Mouse (Mus musculus) ovary, postnatal 36 days (tissue): ENCODE measurements at regions not wholly inside any gene's neighbourhood (a gene's known extent, or its start where the extent isn't known, plus 50 kb on each side); places are given as distances from the start of the nearest gene placed in this dataset.
"Not testable (repeated sequence)": the region's sequence is repeated elsewhere in the genome, so short reads cannot be mapped to it uniquely, and the experiment has no call there.

Experiments
- DNase-seq: peaks from one replicate; pipeline ENCODE4 v3.0.0; 2022; ENCODE audit warnings: low spot score, mixed read lengths

DNA sequence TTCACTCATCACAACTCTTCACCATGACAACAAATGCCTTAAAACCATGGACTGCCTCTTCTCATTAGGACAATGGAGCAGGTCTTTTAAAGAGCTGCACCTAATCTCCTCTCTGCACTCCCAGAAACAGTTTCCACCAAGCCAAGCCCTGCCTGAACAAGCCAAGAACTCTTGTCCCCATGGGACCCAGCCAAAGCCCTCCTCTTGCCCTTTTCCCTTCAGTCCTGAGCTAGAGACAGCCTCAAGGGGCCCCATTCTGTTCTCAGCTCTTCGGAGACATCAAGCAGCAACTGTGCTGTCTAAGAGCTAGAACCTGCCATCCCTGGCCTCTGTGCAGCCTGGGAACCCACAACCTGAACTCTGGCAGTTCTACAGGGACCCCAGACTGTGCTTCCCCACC, 345.0 kb upstream of the Irak1bp1 start:
- peak; percentile 11 for DNase-seq

DNA sequence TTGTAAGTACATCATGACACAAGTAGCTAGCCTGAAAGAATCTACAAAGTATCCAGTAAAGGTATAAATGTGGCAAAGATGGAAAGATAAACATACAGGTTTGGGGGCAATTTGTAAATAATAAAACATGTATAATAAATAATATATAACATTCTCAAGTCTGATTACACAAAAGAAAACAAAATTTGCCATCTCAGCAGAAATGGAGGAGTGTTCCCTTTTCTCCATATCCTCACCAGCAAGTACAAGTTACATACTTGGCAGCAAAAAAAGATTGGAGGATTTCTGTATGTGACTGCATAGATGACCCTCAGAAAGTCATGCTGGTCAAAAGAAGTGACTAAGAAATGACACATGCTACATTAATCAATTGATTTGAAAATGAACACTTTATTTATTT, 335.9 kb upstream of the Irak1bp1 start:
- no peak for DNase-seq

DNA sequence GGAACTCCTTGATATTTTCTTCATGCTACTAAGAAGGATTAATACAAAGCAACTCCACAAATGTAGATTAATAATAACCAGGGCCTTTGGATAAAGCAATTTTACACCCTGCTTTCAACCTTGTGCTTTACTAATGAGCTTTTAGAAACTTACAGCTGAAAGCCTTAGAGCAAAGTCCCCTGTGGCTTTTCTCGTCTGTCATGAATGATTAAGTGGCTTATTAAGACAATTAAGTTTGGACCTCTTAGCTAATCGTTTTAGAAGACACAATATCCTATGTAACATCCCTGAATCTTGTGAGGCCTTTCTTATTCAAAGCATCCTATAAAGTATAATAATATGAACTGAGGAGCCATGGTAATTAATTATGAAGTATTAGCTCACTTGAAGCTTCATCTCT, 319.3 kb upstream of the Irak1bp1 start:
- DNase-seq = no peak

DNA sequence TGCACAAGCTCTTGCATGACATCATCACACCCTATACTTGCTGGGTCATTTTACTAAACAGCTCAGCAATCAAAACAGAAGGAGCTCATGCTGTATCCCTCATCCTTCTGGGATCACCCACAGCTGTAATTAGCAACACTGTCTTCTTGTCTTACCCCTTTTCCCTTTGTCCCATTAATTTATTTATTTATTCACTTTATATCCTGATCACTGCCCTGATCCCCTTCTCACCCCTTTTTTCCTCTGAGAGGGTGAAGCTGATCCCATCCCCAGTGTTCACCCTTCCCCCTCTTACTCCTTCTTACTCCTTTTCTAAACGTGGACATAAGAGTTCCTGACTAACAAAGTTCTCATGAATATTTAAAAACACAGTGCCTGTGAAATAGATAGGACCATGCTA, 310.3 kb upstream of the Irak1bp1 start:
- no peak for DNase-seq

DNA sequence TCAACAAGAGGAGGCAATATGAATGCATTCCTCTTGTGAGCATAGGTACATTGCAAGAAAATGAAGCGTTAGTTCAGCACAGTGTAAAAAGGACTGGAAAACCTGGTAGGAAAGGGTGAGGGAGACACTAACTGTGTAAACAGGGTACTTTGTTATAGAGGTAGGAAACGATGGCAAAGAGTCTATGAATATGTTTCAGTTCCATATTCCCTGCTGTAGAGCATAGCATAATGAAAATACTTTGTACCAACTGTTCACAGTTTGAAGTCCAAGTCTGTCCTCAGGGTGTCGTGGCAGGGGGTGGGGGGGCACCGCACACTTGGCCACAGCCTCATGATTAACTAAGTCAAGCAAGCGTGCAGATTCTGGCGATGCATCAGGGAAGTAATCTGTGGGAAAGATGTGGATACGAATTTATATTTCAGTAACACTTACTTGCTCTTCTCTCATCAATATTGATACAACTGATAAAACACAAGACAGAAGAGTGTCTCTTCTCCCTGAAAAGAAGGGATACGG, 301.4 kb upstream of the Irak1bp1 start:
- DNase-seq = no peak

DNA sequence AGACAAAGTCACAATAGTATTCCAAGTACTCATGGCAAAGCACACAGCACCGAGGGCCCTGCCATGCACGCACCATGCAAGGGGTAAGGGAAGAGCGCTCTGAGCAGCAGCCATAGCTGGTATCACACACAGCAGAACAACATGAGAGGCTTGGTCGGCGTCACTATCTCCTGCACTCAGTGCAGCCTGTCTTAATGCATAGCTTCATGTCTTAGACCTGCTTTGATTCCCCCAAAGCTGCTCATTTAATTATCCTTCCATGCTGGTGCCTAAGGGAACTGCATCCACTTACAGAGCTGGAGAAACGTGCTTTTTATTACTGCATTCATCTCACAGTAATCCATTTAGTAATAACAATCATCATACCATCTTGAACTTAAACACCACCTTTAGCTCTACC, 276.6 kb upstream of the Irak1bp1 start:
- DNase-seq = no peak

DNA sequence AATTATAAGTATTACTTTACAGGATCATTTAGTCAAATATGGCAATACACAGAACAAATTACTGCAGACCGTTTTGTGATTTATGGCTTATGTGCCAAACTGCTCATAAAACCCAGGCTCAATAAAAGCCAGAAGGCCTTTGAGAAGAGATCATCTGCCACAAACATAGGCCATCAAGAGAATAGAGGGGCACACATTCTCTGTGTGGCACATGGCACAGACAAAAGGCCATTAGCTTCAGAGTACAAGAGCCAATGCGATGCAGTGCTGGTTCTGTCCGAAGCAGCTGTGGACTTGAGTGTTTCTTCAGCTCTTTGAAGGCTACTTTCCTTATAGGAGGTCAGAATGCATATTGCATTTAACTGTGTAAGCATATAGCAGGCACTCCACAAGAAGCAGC, 276.1 kb upstream of the Irak1bp1 start:
- no peak for DNase-seq

DNA sequence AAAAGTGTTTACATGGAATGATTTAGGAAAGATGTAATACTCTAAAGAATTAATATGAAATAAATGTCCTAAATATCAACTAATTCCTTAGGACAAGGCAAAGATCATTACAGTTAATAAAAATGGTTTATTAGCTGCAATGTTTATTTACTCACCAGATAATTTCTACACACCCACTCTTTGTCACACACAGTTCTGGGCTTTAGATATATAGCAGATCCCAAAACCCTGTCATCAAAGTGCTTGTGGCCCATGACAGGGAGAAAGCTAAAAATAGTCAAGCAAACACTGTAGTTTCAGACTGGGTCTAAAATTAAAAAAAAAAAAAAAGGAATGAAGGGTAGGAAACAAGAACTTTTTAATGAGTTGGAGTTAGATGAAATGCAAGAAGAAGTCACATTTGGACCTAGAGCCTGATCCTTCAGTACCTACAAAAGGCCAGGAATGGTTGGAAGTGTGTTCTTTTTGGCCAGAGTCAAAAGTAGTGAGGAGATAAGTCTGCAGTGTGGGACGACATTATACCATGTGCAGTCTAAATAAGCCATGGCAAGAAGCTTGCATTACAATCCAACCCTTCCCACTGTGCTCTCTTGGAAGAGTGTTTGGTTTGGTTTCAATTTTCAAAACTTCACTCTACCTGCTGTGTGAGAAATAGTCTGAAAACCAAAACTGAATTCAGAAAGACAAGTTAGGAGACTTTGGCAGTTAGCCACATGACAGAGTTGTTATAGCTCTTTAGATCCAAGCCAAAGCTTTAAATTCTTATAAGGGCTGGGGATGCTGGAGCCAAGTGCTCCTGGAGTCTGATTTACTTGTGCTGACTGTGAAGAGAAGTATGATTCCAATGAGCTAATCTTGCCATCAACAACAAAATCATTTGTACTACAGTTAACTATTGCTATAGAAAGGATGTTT, 266.5 kb upstream of the Irak1bp1 start:
- no peak for DNase-seq

DNA sequence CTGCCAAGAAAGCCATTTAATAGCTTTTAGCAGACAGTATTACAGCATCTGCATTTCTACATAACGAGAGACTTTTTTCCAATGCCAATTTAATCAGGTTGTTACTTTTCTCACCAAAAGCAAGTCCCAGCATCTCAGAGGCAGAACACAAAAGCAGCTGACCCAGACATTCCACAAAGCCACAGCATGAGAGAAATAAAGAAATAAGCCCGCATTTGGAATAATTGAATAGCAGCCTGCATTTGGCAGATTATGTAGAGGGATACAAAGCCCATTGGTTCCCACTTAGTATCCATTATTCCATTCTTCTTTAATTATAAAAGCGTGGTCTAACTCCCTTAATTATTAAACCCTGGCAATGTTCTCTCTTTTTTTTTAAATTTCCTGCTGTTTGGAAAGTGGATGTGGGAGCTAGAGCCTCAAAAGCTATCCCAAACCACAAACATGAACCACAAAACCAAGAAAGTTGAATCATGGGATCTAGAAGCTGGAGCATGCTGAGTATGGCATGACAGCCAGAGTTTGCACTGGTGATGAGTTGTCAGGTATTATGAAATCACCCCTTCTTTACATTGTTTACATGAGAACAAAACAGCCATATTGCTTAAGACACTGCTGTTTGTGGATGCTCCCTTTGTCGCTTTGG, 247.8 kb upstream of the Irak1bp1 start:
- no peak for DNase-seq

DNA sequence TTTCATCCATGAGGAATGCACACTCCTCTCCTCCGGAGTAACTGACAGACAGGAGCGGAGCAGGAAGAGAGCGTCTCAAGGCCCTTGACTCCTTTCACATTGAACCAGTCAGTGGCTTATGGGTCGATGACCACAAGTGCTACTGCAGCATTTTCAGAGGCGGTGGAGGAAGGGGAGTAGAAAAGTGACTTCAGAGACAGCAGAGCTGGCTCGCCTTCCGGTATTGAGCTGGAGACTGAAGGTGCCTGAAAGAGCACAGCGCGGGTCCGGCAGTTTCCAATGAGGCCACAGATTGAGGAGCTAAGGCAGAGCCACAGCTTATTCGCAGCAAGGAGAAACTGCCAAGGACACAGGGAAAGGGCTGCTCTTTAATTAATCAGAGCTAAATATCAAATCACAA, 220.2 kb upstream of the Irak1bp1 start:
- DNase-seq = peak; percentile 15

DNA sequence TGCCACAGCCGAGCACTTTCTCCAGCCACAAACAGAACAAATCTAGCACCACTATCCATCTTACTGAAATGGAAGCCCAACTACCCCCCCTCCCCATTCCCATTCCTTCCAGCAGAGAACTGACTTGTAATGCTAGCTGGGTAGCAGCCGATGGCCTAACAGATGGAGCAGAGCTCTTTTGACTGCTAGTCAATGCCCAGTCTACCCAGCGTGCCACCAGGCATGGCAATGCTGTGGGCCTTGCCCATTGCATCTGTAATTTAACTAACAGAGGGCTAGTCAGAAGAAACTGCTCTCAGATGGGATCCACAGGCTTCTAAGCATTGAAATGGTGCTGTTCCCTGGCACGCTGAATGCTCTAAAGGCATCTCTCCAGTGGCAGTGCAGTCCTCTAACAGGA, 219.4 kb upstream of the Irak1bp1 start:
- DNase-seq = no peak

DNA sequence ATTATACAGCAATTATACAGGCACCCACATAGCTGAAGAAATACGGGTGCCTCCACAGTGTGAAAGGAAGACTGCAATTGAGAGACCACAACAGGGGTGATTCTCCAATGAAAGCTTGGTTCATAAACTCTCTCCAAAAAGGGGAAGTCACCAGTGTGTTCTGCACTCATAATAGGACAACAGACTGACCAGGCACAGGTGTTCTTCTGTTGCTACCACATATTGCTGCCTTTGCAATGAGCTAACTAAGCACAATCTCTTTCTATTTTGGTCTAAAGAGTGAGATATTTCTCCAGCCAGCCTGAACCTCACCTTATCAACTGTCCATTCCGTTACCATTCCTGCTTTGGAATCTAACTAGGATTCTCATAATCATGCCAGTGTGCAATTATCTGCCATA, 216.8 kb upstream of the Irak1bp1 start:
- DNase-seq = no peak

DNA sequence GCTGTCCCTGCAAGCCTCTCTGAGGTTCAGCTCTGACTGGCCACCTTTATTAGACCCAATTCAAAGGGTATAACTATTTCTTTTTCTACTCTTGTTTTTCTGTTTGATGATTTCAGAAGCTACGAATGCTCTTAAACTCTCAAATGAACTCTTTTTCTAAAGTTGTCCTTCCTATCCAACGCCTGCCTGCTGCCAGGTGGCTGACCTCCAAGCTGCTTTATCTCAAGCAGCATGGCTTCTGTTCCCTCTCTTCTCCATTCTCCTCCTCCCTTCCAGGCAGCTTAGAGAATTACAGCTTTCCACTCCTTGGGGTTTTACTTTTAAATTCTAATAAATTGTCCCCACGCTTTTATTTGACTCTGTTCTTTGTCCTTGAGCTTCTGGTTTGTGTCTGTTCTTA, 196.9 kb upstream of the Irak1bp1 start:
- DNase-seq = peak; percentile 17

DNA sequence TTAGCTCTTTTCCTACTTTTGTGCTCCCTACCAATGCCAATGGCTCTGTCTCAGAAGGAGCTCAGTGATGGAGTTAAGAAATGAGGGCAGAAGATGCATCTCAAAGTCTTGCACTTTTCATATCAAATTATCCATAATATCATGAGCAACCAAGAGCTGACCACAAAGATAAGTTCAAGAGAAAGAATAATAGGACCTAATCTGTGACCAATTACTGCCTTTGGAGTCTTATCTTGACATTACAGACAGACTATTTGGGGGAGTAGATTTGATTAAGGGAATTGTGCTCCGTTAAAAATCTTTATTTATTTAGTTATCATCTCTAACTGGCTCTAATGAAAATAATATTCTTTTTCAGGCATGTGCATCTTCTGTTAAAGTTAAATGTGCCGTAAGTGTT, 189.1 kb upstream of the Irak1bp1 start:
- no peak for DNase-seq

DNA sequence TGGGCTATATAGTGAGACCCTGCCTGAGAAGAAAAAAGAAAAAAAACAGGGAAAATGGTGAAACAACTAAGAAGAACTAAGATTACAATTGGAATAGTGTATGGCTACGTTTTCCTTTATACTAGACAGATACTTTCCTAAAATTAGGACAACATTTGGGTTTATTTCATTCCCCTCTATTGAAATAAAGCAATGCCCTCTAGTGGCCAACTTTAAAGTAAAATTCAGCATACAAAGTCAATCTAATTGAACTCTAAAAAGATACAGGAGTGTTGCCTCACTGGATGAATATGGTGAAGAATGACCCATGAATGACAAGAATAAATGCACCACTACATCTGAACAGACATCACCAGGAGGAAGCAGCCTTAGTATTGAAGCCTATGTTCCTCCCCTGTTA, 185.4 kb upstream of the Irak1bp1 start:
- no peak for DNase-seq

DNA sequence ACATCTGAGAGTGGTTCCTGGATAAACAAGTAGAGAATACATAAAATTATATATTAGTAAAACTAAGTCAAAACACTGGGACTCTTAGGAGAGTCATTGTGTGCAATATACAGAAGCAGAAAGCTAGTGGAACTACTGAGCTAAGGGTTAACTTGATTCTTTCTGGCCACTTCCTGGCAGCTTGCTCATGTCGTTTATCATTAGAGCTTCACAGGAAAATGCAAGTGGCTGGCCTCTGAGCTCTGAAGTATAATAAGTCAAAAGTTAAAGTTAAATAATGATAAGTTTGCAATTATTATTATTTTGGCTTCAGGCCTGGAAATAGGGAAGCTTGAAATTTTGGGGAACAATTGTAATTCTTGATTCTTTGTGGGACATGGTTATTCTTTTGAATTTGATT, 173.8 kb upstream of the Irak1bp1 start:
- not testable (repeated sequence) for DNase-seq

DNA sequence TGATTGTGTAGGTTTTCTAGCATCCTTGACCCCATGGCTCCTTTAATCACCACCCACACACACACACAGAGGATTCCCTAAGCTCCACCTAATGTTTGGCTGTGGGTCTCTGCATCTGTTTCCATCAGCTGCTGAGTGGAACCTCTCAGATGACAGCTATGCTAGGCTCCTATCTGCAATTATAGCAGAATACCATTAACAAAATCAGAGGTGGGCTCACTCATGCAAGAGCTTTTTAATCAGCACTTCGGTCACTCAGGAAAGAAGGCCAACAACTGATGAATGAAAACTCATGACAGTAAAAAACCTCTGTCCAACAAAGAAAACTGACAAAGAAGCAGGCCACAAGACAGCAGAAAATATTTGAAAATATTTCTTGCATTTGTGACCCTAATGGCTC, 147.1 kb upstream of the Irak1bp1 start:
- no peak for DNase-seq

DNA sequence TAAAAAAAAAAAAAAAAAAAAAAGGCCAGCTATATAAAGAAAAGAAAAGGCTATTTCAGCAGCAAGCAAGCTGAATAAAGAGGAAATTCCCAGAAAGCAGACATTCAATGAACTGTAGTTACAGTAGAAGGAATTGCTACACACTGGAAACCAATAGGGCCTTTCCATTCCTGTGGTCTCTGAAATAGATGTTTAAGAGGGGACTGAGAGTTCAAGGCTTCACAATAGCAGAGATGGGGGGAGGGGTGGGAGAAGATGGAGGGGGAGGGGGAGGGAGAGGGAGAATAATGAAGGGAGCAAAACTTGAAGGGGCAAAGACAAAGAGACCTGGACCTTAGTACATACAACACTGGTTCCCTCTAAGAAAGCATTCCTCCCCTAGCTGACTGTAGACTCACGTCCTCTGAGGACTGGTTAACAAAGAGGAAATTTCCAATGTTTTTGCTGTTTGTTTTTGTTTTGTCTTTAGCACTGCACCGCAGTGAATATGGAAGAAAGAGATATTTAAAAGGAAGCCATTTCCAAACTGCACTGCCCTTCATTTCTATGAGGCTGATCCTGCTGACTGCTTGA, 119.8 kb upstream of the Irak1bp1 start:
- DNase-seq = no peak

DNA sequence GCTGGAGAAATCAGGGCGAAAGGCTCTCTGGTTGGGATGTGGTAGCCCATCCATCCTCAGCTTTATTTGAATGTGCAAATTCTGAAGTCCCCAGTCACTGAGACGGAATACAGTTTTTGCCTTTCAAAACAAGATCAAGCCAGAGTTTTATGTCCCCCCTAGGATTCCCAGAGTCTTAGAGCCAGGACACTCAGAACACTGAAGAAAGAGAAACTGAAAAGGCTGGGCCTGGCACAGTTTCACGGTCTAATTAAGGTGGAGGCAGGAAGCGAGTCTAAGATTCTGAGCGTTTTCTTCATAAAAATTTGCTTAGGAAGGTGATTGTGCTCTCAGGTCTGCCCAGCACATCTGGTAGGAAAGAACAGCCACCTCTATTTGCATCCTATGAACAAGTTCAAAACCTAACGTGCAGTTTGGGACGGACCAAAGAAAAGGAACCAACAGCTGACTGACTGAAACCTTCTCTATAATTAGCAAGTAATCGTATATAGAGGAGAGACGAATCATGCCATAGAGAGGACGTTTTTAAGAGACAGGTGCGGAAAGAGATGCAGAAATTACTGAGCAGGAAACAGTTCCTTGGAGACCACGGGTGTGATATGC, 119.2 kb upstream of the Irak1bp1 start:
- no peak for DNase-seq

DNA sequence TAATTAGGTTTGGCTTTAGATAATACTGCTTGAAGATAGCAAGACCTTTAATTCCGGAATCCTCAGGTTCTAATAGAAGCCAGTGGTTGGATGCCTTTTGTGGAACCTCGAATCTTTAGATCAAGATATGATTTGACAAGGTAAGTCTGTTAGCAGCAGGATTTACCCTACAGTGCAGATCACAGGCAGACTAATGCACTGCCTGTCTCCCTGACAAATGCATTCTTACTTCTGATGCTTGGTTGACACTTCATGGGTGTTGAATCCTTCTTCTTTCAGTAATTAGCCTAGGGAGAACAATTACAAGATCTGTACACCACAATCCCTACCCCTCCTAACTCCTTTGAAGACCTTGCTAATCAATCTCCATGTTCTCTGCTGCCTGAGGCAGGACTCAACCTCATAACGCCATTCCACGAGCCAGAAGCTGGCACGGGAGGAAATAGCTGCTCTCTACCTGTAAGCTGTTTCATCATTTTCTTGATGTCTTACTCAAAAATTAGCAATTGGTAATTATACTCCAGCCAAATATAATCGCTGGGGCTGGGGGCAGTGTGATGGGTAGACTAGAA, 118.3 kb upstream of the Irak1bp1 start:
- no peak for DNase-seq

DNA sequence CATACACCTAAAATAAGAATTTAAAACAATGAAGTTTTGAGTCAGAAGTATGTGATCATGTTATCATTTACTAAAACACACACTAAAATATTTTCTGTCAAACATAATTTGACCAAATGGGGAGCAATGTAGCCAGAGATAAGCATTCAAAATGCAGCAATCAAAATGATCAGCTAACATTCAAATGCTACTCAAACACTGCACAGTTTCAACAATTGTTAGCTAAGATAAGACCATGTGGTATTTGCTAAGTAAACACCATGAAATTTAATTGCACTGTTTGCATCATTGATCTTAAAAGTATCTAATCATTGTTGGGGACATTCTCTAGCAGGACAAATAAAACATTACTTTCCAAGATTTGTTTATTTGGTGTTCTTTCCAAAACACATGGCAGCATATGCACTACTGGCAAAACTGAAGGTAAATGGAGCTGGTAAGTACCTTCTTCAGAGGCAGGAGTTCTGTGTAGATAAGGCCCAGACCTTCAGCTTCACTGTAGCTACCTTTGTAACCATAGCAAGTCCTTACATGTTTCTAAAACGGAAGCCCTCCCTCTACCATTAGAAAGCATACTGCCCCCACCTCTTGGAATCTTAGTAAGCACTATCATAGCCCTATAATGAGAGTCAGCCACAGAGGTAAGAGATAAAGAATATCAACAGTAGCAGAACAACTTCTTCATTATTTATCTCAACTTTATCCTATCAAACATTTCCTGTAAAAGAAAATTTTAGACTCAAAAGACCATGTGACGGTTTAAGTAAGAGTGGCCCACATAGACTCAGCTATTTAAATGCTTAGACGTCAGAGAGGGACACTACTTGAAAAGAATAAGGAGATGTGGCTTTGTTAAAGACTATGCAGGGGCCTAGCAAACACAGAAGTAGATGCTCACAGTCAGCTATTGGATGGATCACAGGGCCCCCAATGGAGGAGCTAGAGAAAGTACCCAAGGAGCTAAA, 116.3 kb upstream of the Irak1bp1 start:
- DNase-seq = no peak
